Mouse (Mus musculus) inflammation-experienced regulatory T-cells (primary cell): ENCODE measurements around the gene Tfip11. TPM values are rescaled to one million over a fixed set of nuclear protein-coding genes. Genes with fewer than 3 reads are reported as not detected.

Experiments used
- polyA plus RNA-seq, 2 experiments: library from polyadenylated mRNA; unstranded; fragments of 100-300 nt; shearing (Covaris generic); gene quantifications; one replicate each; pipeline ENCODE4 v1.2.1; 2017

Gene Tfip11
- 10 to 100 TPM; 35.2 to 50.2 TPM for polyA plus RNA-seq

DNA sequence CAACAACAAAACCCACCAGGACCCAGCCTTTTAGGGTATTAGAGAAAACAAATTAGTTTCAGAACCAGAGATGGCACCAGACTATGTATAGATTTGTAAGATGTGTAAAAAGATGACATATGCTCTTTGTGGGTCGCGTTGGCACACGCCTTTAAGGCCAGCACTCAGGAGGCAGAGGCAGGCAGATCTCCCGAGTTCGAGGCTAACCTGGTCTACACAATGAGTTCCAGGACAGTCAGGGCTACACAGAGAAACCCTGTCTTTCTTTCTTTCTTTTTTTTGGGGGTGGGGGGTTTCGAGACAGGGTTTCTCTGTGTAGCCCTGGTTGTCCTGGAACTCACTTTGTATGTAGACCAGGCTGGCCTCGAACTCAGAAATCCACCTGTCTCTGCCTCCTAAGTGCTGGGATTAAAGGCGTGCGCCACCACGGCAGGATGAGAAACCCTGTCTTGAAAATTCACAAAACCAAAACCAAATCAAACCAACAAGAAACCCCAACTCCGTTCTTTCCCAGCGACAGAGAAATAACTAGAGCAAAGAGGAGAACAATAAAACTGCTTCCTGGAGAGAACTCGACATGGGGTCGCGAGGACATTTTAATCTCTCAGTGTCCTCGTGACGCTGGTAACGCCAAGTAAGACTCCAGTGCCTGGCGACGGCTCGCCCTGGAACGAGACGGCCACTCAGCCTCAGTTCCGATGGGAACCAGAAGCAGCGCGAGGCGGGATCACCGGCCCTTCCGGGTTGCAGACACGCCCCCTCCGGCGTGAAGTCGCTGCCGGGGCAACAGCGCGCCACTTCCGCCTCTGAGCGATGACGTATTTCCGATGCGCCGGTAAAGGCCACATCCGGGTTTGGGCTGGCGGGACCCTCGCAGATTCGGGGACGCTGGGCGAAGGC lies at the start of gene Tfip11:
TSS of gene Tfip11 (plus strand) at position 813 of the 900 bp plus-strand sequence.

DNA sequence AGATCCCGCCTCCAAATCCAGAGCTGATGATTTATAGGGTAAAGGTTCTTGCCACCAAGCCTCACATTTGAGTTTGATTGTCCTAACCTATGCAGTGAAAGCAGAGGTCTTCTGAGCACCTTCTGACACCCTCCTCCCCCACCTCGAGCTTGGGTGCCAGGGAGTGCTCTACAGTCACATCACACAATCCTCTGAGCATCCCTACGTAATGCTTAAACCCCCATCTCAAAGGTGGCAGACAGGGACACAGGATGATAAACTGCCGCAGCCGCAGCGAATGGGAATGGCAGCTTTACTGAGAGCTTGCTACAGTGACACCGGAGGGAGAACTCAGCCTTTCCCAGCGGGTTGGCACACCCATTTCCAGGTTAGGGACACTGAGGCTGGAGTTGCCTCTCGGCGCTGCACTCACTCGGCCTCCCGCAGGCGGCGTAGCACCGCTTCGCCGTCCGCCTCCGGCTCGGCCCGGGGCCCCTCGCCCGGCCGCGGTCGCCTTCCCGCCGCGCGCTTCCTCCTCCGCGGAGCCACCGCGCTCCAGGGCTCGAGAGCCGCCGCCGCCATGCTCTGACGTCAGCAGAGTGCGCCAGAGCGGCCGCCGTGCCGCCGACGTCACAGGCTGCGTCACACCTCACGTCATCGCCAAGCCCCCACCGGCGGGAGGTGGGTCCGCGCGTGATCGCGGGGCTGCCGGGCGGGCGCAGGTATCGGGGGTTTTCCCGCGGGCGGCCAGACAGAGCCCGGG lies 16.5 kb downstream of the Tfip11 start, which contains the start of the genes Srrd and Hps4:
TSS of gene Srrd (minus strand) at position 578 of the 742 bp plus-strand sequence.
TSS of gene Hps4 (plus strand) at position 621 of the 742 bp plus-strand sequence.

GRCm38 (mm10) chr5:112355910-112356309 lies 29.8 kb downstream of the Tfip11 start, which contains the start of gene Gm6583:
Gene Gm6583 (minus strand): TSS chr5:112356033.

Other genes with a start within 250 kb of the Tfip11 start
- under 1 TPM in 1 of 2 experiments, not detected in 1; 0.38 TPM for gene Cryba4, start 73.8 kb upstream of the Tfip11 start, polyA plus RNA-seq
- 1 to 10 TPM in 1 of 2 experiments, under 1 TPM in 1; 0.64 to 1.6 TPM for gene Crybb1, start 70.5 kb upstream of the Tfip11 start, polyA plus RNA-seq
- gene Tpst2, start 49.7 kb upstream of the Tfip11 start, polyA plus RNA-seq = 100 to 1,000 TPM; 198 to 267 TPM
- gene Srrd, start 16.7 kb downstream of the Tfip11 start, polyA plus RNA-seq = 10 to 100 TPM; 34.0 to 44.1 TPM
- 10 to 100 TPM; 21.4 to 22.5 TPM for gene Hps4, start 16.7 kb downstream of the Tfip11 start, polyA plus RNA-seq
- 1 to 10 TPM in 1 of 2 experiments, under 1 TPM in 1; 0.61 to 2.4 TPM for gene Gm6583, start 29.7 kb downstream of the Tfip11 start, polyA plus RNA-seq
- gene Asphd2, start 68.5 kb downstream of the Tfip11 start, polyA plus RNA-seq = 1 to 10 TPM in 1 of 2 experiments, under 1 TPM in 1; 0.38 to 1.1 TPM
- gene Gm6588, start 123.1 kb downstream of the Tfip11 start, polyA plus RNA-seq = 1 to 10 TPM in 1 of 2 experiments, under 1 TPM in 1; 0.10 to 1.4 TPM